Mouse (Mus musculus) cerebellum, postnatal 10 days (tissue): ENCODE measurements around the gene Stat3.

Experiments used
- DNase-seq, 2 experiments: peaks; one replicate each; pipeline ENCODE4 v3.0.0; 2021; ENCODE audit warnings: mixed read lengths in 2 of 2

The Stat3 gene

GRCm38 (mm10) chr11:100963647-100964046, 24.3 kb upstream of the Stat3 start:
- DNase-seq = no peak

GRCm38 (mm10) chr11:100962371-100962911, 23.1 kb upstream of the Stat3 start:
- DNase-seq = no peak

DNA sequence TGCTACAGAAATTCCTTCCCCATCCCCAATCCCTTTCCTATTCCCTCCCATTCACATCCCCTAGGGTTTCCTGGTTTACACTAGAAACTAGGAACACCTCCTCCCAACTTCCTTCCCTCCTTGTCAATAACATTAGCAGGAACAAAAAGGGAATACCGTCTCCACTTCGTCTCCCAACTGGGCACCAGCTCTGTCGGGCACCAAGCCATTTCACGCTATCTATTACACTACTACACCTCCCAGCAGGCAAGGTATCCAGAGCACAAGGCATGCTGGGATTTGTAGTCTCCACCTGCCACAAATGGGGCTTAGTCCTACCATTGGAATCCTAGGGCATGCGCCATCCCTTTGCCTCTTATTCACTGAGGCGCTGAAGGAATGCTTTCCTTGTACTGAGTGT, 21.2 kb upstream of the Stat3 start:
- DNase-seq = peak; percentile 82 to 83

- no peak for DNase-seq
These were observed 20.5 kb upstream of the Stat3 start for GRCm38 (mm10) chr11:100959826-100960225.

DNA sequence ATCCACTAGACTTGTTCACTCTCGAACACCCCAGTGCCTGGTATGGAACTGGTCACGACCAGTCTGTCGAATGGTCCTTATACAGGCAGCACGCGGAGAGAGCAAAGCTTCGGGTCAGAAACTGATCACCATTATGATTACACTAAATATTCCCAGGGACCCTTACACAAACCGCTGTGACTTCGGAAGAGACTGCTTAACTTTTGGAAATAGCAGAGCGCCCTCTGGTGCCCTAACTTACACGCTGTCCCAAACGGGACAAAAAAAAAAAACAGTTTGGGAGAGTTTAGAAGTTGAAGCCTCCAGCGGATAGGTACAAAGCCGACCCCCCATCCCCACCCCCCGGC, 20.1 kb upstream of the Stat3 start:
- peak; percentile 81 to 84 for DNase-seq

GRCm38 (mm10) chr11:100958613-100959463, 19.5 kb upstream of the Stat3 start:
- DNase-seq = peak in 1 of 2 experiments; percentile 25

DNA sequence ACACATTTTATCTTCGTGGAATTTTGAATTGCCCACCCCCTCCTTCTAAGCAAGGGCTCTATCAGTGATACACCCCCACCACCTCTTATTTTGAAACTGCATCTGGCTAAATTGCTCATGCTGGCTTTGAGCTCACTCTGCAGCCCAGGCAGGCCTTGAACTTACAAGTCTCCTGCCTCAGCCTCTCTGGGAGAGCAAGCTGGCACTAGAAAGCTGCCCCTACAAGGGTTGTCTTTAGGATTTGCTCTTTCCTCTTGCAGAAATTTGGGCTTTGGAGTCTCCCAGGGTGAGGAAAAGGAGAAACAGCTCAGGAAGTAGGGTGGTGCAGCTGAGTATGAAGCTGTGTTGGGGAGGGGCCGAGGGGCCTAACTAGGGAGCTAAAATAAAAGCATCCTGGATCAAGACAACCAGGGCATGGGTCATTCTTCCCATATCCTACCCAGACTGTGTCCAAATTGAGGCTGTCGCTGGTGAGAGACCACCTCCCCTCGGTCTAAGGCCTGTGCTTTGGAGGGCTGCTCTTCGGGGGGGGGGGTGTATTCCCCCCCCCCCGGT, 18.7 kb upstream of the Stat3 start:
- no peak for DNase-seq

GRCm38 (mm10) chr11:100957244-100957643, 17.9 kb upstream of the Stat3 start:
- DNase-seq = peak; percentile 98 to 99

- DNase-seq = no peak
These were observed 10.2 kb upstream of the Stat3 start for GRCm38 (mm10) chr11:100949540-100949939.

DNA sequence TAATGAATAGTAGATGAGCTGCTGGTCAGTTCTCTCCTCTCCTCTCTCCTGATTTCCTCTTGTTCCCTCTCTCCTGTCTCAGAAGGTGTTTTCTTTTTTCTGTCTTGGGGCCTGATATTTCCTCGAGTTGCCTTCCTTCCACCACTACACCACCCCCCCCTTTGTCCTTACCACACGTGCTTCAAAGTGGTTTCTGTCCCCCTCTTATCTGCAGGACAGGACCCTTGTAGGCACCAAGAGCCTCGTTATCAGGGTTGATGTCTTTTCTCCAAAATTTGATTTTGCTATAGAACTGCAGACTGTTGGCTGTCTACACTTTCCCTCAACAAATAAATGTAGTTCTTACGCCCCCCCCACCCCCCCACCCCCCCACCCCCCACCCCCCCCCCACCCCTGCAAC, 9.0 kb upstream of the Stat3 start:
- no peak for DNase-seq

- DNase-seq = no peak
These were observed 8.2 kb upstream of the Stat3 start for GRCm38 (mm10) chr11:100947548-100947947.

DNA sequence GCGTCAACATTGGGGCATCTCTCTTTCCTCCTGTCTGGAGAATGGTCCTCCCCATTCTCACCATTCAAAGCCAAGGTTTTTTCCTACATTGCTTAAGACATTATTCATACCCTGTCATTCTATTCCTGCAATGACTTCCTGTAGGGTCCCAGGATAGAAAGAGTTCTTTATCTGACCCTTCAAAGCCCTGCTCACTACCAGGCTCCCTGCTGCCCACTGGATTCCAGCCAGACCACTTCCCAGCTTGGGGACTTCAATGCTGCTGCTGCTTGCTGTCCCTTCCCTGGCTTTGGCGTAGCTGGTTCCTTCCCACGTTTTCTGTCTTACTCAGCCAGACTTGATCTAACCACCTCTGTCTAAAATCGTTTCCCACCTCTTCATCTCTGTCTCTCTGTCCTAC, 7.5 kb upstream of the Stat3 start:
- DNase-seq = peak; percentile 57 to 69

GRCm38 (mm10) chr11:100942388-100942787, 3.0 kb upstream of the Stat3 start:
- DNase-seq = no peak

DNA sequence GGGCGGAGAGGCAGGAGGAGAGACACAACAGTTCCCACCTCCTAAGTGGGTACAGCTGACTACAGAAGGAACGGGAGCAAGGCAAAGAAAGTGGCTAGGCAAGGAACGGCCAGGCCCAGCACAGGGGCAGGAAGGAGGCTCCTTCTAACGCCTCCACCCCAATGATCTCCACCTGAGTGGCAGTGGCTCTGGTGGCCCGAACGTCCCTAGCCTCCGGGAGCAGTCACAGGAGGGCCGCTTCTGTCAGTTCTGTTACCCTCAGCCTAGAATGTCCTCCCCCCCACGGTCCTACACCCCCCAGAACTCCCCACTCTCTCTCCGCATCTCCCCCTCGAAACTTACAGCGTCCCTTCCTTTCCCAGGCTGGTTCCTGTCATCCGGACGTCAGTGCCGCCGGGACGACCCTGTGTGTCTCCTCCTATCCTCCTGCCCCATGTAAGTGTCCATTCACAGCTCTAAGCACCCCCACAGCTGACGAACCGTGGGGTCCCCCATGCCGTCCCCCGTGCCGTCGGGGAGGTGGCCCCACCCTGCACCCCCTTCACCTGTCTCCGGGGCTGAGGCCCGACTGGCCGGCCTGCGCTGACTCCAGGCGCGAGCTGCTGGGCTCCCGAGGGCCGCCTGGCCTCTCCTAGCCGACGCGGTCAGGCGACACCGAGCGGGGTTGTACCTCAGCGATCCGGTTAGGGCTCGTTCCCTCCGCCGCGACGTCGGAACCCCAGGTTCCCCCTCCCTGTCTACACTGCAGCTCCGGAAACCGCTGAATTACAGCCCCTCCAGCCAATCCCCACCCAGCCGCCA, 429 bp downstream of the Stat3 start:
- DNase-seq = peak in 1 of 2 experiments; percentile 26

GRCm38 (mm10) chr11:100938112-100938511, 1.2 kb downstream of the Stat3 start:
- no peak for DNase-seq

- no peak for DNase-seq
These were observed 2.0 kb downstream of the Stat3 start for GRCm38 (mm10) chr11:100937295-100937694.

DNA sequence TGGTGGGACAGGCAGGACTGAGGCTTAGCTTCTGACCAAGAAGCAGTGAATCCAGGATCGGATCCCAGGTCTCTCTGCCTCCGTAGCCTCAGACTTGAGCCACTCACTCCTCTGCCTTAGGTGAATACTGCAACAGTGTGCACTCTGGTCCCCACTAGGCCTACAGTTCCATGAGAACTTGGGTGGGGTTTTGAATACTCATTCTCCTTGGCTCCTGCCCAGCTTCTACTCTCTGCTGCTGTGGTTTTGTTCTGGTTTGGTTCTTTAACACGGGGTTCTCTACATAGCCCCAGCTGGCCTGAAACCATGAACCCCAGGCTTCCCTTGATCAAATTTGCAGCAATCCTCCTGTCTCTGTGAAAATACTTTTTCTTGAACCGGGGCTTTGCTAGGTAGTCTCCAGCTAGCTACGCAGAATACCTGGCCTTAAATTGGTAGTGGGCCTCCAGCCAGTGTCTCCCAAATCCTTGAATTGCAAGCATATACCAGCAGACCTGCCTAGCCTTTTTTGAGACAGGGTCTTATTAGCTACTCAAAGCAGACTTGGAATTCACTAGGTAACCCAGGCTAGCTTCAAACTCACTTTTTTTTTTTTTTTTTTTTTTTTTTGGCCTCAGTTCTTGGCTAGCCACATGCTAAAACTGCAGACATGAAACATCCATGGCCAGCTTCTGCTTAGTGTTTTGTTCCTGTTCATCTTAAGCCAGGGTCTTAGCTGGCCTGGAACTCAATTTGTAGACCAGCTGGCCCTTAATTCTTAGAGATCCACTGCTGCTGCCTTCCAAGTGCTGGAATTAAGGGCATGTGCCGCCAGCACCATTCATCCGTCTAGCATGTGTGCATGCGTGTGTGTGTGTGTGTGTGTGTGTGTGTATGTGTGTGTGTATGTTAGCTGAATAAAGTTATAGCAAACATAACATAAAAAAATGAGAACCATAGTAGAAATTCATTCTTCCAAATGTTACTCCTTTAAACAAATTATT, 3.7 kb downstream of the Stat3 start:
- DNase-seq = peak; percentile 61 to 65

- no peak for DNase-seq
These were observed 8.0 kb downstream of the Stat3 start for GRCm38 (mm10) chr11:100931254-100931921.

GRCm38 (mm10) chr11:100930611-100931010, 8.7 kb downstream of the Stat3 start:
- no peak for DNase-seq

GRCm38 (mm10) chr11:100927386-100927785, 12.0 kb downstream of the Stat3 start:
- no peak for DNase-seq

DNA sequence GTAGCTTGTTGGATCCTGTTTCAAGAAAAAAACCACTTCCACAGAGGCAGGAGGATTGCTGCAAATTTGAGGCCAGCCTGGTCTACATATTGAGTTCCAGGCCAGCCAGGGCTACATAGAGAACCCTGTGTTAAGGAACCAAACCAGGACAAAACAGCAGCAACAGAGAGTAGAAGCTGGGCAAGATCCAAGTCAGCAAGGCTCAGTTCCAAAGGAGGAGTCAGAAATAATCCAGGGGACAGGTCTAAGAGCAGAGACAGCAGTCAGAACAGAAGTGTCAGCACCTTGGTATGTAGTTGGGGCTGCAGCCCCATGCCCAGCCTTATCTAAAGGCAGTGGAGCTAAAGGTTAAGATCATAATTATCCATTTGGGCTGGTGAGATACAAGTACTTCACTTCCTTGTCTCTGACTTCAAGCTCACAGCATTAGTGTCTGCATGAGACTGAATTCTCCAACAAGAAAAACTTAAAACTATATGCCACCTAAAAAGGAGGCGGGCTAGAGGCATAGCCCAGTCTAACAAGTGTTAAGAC, 14.9 kb downstream of the Stat3 start:
- no peak for DNase-seq
